Mouse (Mus musculus) mature B cell (primary cell): Measurements from ENCODE around the gene Ubl7.
"Not testable (repeated sequence)": the region's sequence is repeated elsewhere in the genome, so short reads cannot be mapped to it uniquely, and the experiment has no call there.

Experiments used
- in situ Hi-C: fragments of 300-500 bp; cut with MboI; formaldehyde crosslinking; loops from 2 replicates; pipeline ENCODE4 v1.14.3; 2019

Ubl7 gene

DNA sequence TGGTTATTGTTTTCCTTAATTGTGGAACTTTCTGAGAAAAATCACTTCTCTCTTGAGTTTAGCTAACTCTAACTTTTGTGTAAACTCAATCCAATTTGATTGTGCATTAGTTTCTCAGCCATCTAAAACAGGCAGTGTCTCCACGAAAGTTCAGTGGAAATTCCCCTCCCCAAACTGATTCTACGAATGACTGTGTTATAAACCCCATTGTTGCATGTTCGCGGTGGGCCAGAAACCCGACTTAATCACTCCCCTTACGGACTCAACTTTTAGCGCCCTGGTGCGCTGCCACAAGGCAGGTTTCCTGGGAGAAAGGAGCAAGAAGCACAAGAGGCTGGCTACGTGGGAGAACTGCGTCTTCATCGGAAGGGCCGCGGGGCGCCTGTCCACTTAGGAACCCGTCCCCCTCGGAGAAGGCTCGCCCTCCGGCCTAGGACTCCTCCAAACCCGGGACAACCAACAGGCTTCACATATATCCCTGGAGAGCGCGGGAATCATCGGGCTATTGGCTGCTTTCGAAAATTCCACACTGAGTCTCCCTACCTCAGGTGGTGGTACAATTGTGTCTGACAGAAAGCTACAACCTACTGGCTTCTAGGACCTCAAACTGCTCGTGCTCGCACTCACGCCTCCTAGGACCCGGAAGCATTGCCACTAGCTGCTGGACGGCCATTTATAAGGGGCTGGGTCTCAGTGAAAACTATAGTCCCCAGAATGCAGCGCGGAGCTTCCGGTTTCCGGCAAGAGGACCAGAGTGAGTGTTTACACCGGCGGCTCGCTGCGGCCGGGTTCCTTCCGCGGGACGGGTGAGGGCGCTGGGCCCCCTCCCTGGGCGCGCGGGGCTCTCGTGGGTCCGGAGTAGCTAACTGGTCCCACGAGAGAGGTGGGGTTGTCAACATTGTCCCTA, at the start of gene Ubl7:
Gene Ubl7 (plus strand): TSS at position 726 of the 907 bp plus-strand sequence.
- in situ Hi-C loops = no loop called here

DNA sequence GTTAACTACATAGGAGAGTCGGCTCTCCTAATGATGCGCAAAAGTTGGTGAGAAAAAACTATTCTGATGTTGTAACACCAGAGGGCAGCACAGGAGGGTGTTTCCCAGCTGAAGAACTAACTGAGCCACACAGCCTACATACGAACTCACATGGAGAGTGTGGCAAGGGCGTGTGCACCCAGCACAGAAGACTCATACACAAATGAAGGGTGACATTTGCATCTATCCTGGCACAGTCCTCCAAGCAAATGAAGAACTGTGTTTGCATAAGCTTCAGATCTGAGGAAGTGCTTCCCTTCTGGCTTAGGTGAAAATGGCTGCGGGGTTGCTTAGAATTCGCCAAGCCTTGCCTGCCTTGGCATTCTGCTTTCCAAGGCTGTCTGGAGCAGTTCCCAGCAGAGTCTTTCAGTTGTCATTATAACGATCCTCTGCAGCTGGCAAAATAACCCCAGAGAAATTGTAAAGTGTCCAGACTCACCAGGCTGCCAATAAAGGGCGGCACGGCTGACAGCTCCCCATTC, 48.8 kb upstream of the Ubl7 start:
- in situ Hi-C loops = loop anchor here (5.0 kb wide), 1 partner anchor 135 kb away; no protein-coding TSS in a partner anchor

DNA sequence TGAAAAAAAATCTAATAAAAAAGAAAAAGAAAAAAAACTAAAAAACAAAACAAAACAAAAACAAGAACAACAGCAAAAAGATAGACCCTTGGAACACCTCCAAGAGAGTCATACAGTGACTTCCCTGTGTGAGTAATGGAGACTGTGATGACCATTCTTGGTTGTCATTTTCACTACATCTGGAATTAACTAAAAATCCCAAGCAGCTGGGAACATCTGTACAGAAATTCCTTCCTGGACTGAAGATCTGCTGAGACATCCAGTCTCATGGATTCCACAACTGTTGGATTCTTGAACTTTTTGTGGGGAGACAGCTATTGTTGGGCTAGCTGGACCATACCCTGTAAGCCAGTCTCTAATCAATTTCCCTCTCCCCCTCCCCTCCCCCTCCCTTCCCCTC, 46.4 kb upstream of the Ubl7 start:
- in situ Hi-C loops = loop anchor here (5.0 kb wide), 1 partner anchor 133 kb away; no protein-coding TSS in a partner anchor

DNA sequence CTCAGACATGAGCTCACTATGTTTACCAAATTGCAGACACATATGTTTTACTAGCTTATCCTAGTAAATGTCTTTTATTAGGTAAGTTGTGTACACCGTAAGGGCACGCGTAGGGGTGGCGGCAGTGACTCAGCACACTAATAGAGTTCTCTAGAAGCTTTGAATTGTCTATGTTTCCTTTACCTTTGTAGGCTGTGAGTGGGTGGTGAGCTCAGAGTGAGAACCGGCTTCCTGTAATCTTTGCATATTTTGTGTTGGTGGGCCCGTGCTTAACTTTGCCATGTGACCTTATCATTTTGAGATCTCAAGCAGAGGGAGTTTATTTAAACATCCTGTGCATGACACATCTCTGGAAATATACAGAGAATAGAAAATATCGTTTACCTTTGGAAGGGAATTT, 44.2 kb upstream of the Ubl7 start:
- in situ Hi-C loops = no loop called here

DNA sequence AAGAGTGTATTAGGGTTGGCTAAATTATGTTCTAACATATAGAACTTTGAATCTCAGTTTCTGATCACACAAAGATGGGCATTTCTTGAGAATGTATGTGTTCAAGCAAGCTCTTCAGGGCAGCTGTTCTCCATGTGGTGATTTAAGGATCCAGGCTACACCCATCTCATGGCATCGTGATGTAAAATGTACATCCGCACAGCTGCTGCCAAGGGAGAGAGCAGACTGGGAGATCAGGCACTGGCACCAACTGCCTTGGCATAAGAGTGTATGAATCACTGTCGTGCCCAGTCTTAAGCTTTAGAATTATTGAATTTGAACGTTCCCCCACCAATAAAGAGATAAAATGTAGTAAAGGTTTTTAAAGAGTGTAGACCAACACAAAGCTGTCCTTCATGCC, 43.5 kb upstream of the Ubl7 start:
- in situ Hi-C loops = no loop called here

DNA sequence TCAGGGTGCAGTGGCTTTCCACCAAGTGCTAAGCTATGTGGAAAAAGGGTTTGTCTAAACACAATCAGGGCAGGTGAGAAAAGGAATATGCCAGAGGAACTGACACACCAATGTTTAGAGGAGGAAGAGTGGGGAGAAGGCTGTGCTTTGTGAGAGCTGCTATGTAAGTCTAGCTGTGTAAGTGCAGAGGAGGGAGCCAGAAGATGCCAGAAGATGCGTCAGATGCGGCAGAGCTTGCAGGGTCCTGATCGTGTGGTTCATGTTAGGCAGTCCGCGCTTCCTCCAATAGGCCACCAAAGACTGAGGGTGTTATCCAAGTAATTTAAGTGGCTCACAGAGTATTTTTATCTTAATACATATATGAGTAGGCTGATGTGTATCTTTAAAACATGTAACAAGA, 42.9 kb upstream of the Ubl7 start:
- in situ Hi-C loops = no loop called here

DNA sequence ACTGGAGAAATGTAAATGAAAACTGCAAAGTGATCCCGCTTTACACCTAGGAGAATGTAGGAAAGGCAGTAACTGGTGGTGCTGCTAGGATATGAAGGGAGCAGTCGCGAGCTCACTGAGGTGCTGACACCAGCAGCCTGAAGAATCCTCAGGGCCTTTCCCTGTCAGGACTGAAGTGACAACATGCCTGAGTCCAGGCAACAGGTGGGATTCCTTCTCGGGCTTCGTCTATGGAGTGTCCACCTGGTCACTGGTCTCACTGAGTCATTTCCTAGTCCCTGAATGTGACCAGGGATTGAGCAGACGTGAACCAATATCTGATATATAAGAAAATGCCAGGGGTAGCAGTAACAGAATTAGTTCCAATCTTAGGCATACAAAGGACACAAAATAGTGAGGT, 42.0 kb upstream of the Ubl7 start:
- in situ Hi-C loops = no loop called here

DNA sequence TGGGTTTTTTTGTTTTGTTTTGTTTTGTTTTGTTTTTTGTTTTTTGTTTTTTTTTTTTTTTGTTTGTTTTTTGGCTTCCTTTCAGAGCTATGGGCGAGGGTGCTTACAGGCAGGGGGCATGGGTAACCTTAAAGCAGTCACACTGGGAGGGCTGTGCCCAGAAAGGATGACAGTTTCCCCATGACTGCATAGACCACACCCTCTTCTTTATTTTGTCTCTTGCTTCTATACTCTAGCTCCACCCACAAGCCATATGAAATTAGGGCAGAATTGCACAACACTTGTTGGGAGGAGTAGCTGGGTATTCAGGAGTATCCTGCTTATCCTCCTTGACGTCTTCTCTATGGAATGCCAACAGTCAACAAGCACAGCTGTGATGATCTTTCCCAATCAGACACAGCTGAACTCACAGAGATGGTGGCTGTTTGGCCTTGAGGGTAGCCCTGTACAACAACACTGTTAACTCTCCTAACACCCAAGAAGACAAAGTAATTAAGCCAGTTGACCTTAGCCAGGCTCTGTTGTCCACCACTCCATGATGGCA, 40.4 kb upstream of the Ubl7 start:
- in situ Hi-C loops = no loop called here

DNA sequence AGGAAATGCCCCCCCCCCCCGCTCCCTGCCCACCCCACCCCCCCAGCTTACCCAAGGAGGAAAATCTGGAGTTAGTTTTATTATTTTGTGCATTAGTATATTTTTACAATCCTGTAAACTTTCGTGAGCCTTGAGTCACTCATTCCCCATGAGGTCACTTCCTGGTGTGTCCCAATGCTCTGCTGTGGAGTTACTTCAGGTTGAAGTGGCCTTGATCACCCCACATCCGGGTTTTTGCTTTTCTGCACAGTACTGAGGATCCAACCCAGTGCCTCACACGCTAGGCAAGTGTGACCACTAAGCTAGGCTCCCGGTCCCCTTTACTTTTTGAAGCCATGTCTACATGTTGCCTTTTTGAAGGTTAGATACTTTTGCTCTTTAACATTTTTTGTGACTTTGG, 36.6 kb upstream of the Ubl7 start:
- in situ Hi-C loops = no loop called here

DNA sequence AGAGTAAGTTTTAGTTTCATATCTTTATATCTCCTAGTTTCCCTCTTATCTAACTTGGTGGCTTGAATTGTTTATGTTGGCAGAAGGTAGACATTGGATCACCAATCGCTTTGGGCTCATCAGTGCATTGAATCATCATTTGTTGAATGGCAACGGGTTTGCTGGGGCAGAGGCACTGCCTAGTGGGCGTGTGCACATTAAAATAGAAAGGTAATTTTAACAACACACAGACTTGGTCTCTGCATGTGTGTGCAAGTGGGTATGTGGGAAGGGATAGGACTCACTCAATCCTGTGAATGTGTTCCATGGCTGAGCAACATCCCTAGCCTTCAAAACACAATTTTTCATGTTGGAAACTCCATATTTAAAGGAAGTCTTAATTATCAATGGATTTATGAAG, 35.8 kb upstream of the Ubl7 start:
- in situ Hi-C loops = no loop called here

DNA sequence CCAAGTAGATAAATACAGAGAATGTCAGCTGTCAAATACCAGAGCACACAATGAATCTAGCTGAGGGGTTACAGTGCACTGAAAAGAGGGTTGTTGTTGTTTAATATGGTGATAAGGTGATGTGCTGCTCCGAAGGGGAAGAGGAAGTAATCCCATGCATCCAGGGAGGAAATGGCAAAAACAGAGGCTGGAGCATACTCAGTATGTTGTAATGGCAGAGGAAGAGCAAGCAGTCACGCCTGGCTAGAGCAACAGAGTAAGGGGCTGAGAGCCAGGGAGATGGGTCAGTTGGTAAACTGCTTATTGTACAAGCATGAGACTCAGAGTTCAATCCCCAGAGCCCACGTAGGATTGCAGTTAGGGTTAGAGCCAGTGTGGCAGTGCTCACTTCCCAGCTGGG, 31.6 kb upstream of the Ubl7 start:
- in situ Hi-C loops = no loop called here

DNA sequence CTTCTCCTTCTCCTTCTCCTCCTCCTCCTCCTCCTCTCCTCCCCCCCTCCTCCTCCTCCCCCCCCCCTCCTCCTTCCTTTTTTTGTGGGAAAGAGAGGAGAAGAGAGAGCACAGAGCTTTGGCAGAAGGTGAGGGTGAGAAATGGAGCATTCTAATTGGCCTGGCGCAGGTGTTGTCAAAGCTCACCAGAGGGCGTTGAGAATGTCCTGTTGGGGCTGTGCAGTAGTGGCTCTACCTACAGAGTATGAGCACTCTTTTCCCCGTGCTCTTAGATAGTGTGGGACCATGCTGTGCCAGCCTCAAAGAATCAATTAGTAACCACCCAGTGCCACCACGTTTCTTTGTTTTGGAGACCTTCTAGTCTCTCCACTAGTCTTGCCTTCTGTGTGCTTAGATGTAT, 30.5 kb upstream of the Ubl7 start:
- in situ Hi-C loops = no loop called here

DNA sequence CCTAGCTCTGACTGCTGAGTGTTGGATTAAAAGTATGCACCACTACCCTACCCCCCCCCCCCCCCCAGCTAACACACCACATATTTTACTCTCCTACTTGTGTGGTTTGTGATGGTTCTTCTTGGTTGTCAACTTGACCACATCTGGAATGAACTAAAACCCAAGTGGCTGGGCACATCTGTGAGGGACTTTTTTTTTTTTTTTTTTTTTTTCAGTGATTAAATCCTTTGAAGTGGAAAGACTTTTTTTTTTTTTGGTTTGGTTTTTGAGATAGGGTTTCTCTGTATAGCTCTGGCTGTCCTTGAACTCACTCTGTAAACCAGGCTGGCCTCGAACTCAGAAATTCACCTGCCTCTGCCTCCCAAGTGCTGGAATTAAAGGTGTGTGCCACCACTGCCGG, 29.0 kb upstream of the Ubl7 start:
- in situ Hi-C loops = not testable (repeated sequence)

DNA sequence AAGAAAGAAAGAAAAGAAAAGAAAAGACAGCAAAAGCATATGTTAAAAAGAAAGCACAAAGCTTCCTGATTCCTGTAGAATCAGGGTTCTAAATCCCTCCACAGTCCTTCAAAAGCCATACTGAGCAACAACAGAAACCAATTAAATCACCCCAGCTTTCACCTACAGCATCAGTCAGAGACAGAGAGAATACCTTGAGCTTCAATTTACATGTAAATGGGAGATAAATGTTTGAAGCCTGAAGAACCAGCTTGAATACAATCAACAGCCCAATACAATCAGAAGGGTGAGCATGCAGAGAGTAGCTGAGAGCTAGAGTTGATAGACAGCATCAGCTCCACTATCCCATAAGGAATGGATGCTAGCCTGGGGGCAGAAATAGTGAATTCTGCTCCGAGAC, 27.4 kb upstream of the Ubl7 start:
- in situ Hi-C loops = no loop called here

DNA sequence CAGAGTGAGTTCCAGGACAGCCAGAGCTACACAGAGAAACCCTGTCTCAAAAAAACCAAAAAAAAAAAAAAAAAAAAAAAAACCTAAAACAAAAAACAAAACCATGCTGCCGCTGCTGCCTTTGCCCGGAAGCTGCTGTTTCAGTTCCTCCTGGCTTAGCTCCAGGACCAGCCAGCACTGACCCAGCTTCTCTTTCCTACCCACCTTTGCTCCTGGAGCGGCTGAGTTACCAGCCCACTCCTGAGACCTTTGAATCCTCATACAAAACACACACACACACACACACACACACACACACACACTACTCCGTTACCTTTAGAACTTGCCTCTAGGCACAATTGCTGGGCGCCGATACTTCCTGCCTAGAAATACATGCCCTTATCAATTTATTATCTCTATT, 22.7 kb upstream of the Ubl7 start:
- in situ Hi-C loops = no loop called here

DNA sequence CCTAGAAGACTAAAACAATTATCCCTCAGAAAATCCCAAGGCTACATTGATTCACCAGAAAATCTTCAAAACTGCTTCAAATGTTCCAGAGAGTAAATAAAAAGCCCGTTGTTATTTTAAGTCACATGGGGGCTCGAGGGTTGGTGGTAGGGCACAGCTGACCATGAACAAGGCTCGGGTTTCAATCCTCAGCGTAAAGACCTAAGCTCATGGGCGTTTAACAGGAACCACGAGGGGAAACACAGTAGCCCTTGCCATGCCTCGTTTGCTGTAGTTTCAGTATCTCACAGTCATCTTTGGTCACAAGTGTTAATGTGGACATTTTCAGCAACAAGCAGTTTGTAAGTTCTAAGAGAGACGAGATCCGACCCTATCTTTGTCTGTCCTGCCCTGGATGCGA, 10.3 kb upstream of the Ubl7 start:
- in situ Hi-C loops = no loop called here

DNA sequence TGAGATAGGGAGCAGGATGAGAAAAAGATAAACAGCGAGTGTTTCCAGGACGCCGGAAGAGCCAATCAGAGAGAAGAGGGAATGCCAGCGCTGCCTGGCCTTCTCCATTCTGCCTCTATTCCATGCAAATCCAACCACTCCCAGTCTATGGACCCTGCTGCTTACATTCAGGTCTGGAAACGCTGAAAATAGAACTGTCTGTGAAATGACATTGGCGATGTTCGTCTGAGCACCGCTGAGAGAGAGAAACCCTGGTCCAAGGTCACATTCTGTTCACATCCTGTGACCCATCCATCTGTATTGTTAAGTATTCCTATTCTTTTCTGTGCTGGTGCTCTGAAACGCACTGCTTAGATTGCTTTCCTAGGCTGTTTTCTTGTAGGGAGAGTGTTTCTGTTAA, 9.6 kb upstream of the Ubl7 start:
- in situ Hi-C loops = no loop called here

DNA sequence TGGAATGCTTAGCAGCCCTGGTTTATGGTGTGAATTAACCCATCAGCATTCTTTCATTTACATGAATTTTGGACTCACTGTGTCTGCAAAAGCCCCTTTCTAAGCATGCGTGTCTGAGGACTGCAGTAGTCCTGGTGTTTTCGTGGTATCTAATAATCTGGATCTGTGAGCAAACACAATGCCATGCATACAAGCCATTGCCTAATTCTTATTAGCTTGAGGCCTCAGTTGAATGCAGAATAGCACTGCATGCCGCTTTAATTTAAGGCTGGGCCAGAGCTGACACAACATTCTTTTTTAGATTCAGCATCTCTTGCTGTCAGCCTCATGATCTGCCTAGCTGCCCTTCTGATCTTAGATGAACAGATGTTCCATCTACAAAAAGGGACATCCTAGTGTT, 9.2 kb upstream of the Ubl7 start:
- in situ Hi-C loops = no loop called here

DNA sequence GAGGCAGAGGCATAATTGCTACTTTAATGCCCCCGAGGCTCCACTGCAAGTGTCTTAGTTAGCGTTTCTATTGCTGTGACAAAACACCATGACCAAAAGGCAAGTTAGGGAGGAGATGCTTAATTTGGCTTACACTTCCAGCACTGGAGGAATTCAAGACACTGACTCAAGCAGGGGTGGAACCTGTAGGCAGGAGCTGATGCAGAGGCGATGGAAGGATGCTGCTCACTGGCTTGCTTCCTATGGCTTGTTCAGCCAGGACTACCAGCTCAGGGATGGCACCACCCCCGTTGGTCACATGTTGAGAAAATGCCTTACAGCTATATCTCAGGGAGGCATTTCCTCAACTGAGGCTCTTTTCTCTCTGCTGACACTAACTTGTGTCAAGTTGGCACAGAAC, 8.6 kb upstream of the Ubl7 start:
- in situ Hi-C loops = no loop called here

DNA sequence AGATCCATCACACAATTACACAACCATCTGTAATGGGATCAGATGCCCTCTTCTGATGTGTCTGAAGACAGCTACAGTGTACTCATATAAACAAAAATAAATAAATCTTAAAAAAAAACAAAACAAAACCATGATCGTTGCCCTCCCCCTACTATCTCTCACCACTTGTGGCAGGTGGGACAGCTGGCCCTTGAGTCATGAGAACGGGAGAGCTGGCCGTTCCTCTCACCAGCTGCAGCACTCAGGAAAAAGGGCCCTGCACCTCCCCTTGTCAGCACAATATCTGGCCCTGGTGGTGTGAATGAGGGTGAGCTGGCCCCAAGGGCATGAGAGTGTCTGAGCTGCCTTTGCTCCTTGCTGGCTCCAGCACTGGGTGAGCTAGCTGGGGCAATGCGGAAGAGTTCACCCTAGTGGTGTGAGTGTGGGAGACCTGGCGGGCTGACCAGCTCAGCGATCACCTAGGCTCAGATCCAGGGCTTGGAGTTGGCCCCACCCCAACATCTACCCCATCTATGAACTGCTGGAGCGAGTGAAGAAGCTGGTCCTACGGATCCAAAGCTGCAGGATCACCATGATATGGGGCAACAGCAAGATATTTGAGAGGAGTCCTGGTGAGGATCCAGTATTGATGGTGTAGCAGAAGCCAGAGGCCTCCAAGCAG, 7.1 kb upstream of the Ubl7 start:
- in situ Hi-C loops = no loop called here

DNA sequence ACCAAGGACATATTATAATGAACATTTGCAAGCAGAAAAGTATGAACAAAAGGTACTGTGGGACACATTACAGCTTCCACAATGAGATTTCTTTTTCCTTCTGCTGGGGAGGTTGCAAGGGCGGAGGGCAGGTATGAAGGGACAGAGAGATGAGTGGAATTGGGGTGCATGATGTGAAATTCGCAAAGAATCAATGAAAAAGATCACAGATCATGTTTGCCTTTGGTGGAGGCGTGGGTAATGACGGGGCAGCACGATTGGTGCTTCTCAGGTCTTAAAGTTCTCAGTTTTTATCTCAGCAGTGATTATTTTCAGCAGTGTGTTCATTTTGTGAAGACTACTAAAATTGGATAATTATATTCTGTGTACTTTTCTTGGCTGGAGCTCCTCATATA, 6.5 kb upstream of the Ubl7 start:
- in situ Hi-C loops = no loop called here

DNA sequence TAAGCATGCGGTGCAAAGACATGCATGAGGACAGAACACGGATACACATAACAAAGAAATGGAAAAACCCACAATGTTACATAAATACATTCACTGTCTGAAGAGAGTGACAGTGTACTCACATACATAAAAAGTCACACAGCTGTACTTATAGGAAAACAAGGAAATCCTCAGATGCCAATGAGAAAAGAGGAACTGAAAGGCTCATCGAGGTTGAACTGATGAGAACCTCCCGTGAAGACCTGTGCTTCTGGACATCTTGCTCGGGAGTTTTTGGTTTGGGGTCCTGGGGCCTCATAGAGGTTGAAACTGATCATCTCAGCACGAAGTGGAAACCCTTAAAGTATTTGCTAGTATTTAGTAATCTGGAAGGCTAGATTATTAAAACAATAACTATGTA, 3.6 kb upstream of the Ubl7 start:
- in situ Hi-C loops = no loop called here

DNA sequence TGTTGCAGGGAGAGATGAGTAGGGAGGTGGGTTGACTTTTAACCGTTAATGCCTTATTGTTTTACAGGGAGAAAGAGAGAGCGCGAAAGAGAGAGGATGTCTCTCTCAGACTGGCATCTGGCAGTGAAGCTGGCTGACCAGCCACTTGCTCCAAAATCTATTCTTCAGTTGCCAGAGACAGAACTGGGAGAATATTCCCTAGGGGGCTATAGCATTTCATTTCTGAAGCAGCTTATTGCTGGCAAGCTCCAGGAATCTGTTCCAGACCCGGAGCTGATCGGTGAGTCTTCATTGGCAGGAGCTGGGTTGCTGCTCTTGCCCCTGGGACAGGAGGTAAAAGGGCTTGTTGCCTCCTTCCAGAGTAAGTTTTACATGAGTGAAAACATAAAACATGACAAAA, 1.8 kb downstream of the Ubl7 start:
- in situ Hi-C loops = no loop called here
